Mouse (Mus musculus) kidney, adult 9 months (tissue): ENCODE data around the gene Rps27rt.
"Not testable (repeated sequence)": the region's sequence is repeated elsewhere in the genome, so short reads cannot be mapped to it uniquely, and the experiment has no call there.

Experiments used
- DNase-seq: peaks from one replicate; pipeline ENCODE4 v3.0.0; 2022

The Rps27rt gene

GRCm38 (mm10) chr9:114979969-114980368, 2.6 kb downstream of the Rps27rt start:
- peak; percentile 37 for DNase-seq

- peak; percentile 92 for DNase-seq
These were observed 4.0 kb downstream of the Rps27rt start, which contains the start of gene Osbpl10 for GRCm38 (mm10) chr9:114978281-114979111. TSS of gene Osbpl10 (plus strand) at chr9:114978569.

- no peak for DNase-seq
These were observed 4.9 kb downstream of the Rps27rt start for GRCm38 (mm10) chr9:114977461-114978280.

GRCm38 (mm10) chr9:114966286-114966685, 16.3 kb downstream of the Rps27rt start:
- not testable (repeated sequence) for DNase-seq

- DNase-seq, result no peak
These were observed 18.4 kb downstream of the Rps27rt start for GRCm38 (mm10) chr9:114964093-114964492.

- DNase-seq, result no peak
These were observed 21.7 kb downstream of the Rps27rt start for GRCm38 (mm10) chr9:114960844-114961243.

GRCm38 (mm10) chr9:114960043-114960789, 22.3 kb downstream of the Rps27rt start:
- DNase-seq, result peak; percentile 46

- peak; percentile 66 for DNase-seq
These were observed 25.6 kb downstream of the Rps27rt start for GRCm38 (mm10) chr9:114956945-114957344.

- no peak for DNase-seq
These were observed 27.2 kb downstream of the Rps27rt start for GRCm38 (mm10) chr9:114955340-114955739.

- no peak for DNase-seq
These were observed 29.7 kb downstream of the Rps27rt start for GRCm38 (mm10) chr9:114952866-114953265.

- no peak for DNase-seq
These were observed 34.1 kb downstream of the Rps27rt start for GRCm38 (mm10) chr9:114948395-114948794.

- DNase-seq, result no peak
These were observed 37.0 kb downstream of the Rps27rt start for GRCm38 (mm10) chr9:114945576-114945975.

- DNase-seq, result no peak
These were observed 37.9 kb downstream of the Rps27rt start for GRCm38 (mm10) chr9:114944642-114945041.

- DNase-seq, result no peak
These were observed 45.9 kb downstream of the Rps27rt start for GRCm38 (mm10) chr9:114936687-114937086.

- DNase-seq, result no peak
These were observed 47.2 kb downstream of the Rps27rt start for GRCm38 (mm10) chr9:114935321-114935720.

- no peak for DNase-seq
These were observed 48.3 kb downstream of the Rps27rt start for GRCm38 (mm10) chr9:114934231-114934630.

GRCm38 (mm10) chr9:114933723-114934171, 48.8 kb downstream of the Rps27rt start, which contains the start of gene Gpd1l:
TSS of gene Gpd1l (minus strand) at chr9:114933987.
- peak; percentile 99 for DNase-seq

GRCm38 (mm10) chr9:114933037-114933722, 49.4 kb downstream of the Rps27rt start:
- no peak for DNase-seq

- peak; percentile 54 for DNase-seq
These were observed 49.9 kb downstream of the Rps27rt start for GRCm38 (mm10) chr9:114932607-114933006.
